Comparison of ENCODE assay signal across 22 mouse cellular contexts in genomic region chr1:160464148-160464547, GRCm38 (mm10).
DNase-seq lines count a peak whose midpoint lies in the region; ATAC-seq lines count a peak whose summit lies in the region.
"Had no signal": no experiment of that assay in that cellular context is flagged by ENCODE, and none has a peak within 500 bp of the region (broad histone marks: within the 10 kb centered on the region; RNA-seq: fewer than 3 reads in every experiment).

No protein-coding gene starts in this region.

- H3K9me3 ChIP-seq in heart, embryonic 15.5 days (replicated peaks) = no peaks in the 10 kb centered on the region
- H3K9me3 ChIP-seq in stomach, embryonic 15.5 days = no peaks in the 10 kb centered on the region
- no peaks in the 10 kb centered on the region for H3K9me3 ChIP-seq in stomach, embryonic 16.5 days (replicated peaks; ENCODE audit: control insufficient read depth, low read length)
- H3K9me3 ChIP-seq: embryonic facial prominence, embryonic 13.5 days; embryonic facial prominence, embryonic 15.5 days; forebrain, embryonic 10.5 days; forebrain, embryonic 12.5 days had no signal

- peak overlapping the region; percentile 57 for H3K27ac ChIP-seq in heart, embryonic 15.5 days
- H3K27ac ChIP-seq in stomach, embryonic 15.5 days = no peak overlapping the region
- no peak overlapping the region for H3K27ac ChIP-seq in stomach, embryonic 16.5 days (ENCODE audit: low read length)
- H3K27ac ChIP-seq: embryonic facial prominence, embryonic 13.5 days; embryonic facial prominence, embryonic 15.5 days; forebrain, embryonic 10.5 days; forebrain, embryonic 12.5 days had no signal

- no peak overlapping the region for H3K4me3 ChIP-seq in heart, embryonic 15.5 days
- no peak overlapping the region for H3K4me3 ChIP-seq in stomach, embryonic 15.5 days (replicated peaks)
- H3K4me3 ChIP-seq in stomach, embryonic 16.5 days (replicated peaks; ENCODE audit: low read length) = no peak overlapping the region
- H3K4me3 ChIP-seq: embryonic facial prominence, embryonic 13.5 days; embryonic facial prominence, embryonic 15.5 days; erythroblast, embryonic 14.5 days; forebrain, embryonic 10.5 days; forebrain, embryonic 12.5 days had no signal

- H3K4me1 ChIP-seq in heart, embryonic 15.5 days (replicated peaks) = peaks cover 7% of the 10 kb centered on the region; the same call in 1 of the 2 replicates
- H3K4me1 ChIP-seq in stomach, embryonic 15.5 days = no peaks in the 10 kb centered on the region
- H3K4me1 ChIP-seq in stomach, embryonic 16.5 days (ENCODE audit: control insufficient read depth, insufficient read depth, low read length) = no peaks in the 10 kb centered on the region
- H3K4me1 ChIP-seq: embryonic facial prominence, embryonic 13.5 days; embryonic facial prominence, embryonic 15.5 days; forebrain, embryonic 10.5 days; forebrain, embryonic 12.5 days had no signal

- ATAC-seq in heart, embryonic 15.5 days (replicated peaks; ENCODE audit: insufficient number of reproducible peaks, insufficient read depth, low FRiP score, low read depth) = no peak
- peak; percentile 72; the same call in 1 of the 2 replicates for ATAC-seq in stomach, embryonic 15.5 days (ENCODE audit: insufficient read depth, low FRiP score, low read depth)
- peak; percentile 53; the same call in 1 of the 2 replicates for ATAC-seq in stomach, embryonic 16.5 days (ENCODE audit: insufficient read depth, low FRiP score)
- ATAC-seq: forebrain, embryonic 14.5 days; forebrain, embryonic 16.5 days had no signal

- no peak overlapping the region for H3K4me2 ChIP-seq in heart, embryonic 15.5 days
- H3K4me2 ChIP-seq in stomach, embryonic 15.5 days = no peak overlapping the region
- H3K4me2 ChIP-seq in stomach, embryonic 16.5 days (ENCODE audit: low read depth, low read length) = no peak overlapping the region
- H3K4me2 ChIP-seq: embryonic facial prominence, embryonic 13.5 days; embryonic facial prominence, embryonic 15.5 days; forebrain, embryonic 12.5 days had no signal

- H3K36me3 ChIP-seq in heart, embryonic 15.5 days = no peaks in the 10 kb centered on the region
- H3K36me3 ChIP-seq in stomach, embryonic 15.5 days = no peaks in the 10 kb centered on the region
- H3K36me3 ChIP-seq in stomach, embryonic 16.5 days (ENCODE audit: control insufficient read depth, insufficient read depth, low read length) = no peaks in the 10 kb centered on the region
- H3K36me3 ChIP-seq: embryonic facial prominence, embryonic 13.5 days; embryonic facial prominence, embryonic 15.5 days; forebrain, embryonic 10.5 days; forebrain, embryonic 12.5 days had no signal

- no peaks in the 10 kb centered on the region for H3K27me3 ChIP-seq in heart, embryonic 15.5 days
- no peaks in the 10 kb centered on the region for H3K27me3 ChIP-seq in stomach, embryonic 15.5 days (replicated peaks)
- no peaks in the 10 kb centered on the region for H3K27me3 ChIP-seq in stomach, embryonic 16.5 days (ENCODE audit: control insufficient read depth, insufficient read depth, low read length)
- H3K27me3 ChIP-seq: embryonic facial prominence, embryonic 13.5 days; embryonic facial prominence, embryonic 15.5 days; forebrain, embryonic 12.5 days had no signal

- H3K9ac ChIP-seq in heart, embryonic 15.5 days = no peak overlapping the region
- no peak overlapping the region for H3K9ac ChIP-seq in stomach, embryonic 15.5 days
- no peak overlapping the region for H3K9ac ChIP-seq in stomach, embryonic 16.5 days (ENCODE audit: low read length)
- H3K9ac ChIP-seq: embryonic facial prominence, embryonic 13.5 days; embryonic facial prominence, embryonic 15.5 days; forebrain, embryonic 12.5 days had no signal

- no peak for DNase-seq in heart, adult 11 months
- no peak for DNase-seq in right cerebral cortex, postnatal 10 days (ENCODE audit: low spot score in 2 of 2)
- DNase-seq: adrenal gland, adult 2 months; adrenal gland, postnatal 10 days; adrenal gland, postnatal 25 days; cerebellum, adult 11 months; cerebellum, adult 18-20 months; cerebellum, adult 8-10 months; cerebellum, adult 9-11 months; cerebellum, postnatal 14 days; cerebellum, postnatal 36 days; embryo, embryonic 11 days had no signal
